Mouse (Mus musculus): ENCODE measurements around the gene Pnpla5. TPM values are rescaled to one million over a fixed set of nuclear protein-coding genes. Genes with fewer than 3 reads are reported as not detected.

Gene Pnpla5
- polyA plus RNA-seq, 1 experiment from 2014 or later, result not detected

GRCm38 (mm10) chr15:84080069-84080468, 42.9 kb downstream of the Pnpla5 start:
- no peak; the same call in 1 of the 2 replicates for ATAC-seq (ENCODE audit: low FRiP score, low TSS enrichment)

GRCm38 (mm10) chr15:84079519-84079918, 43.5 kb downstream of the Pnpla5 start:
- TF ChIP-seq CTCF (IDR thresholded peaks at IDR 0.05; ENCODE audit: low read depth) (no peak), EP300 (optimal IDR thresholded peaks at IDR 0.05) (no peak)
- H3K27me3 ChIP-seq (ENCODE audit: control insufficient read depth, insufficient read depth, low read length), result no peaks in the 10 kb centered on the region
- H3K4me2 ChIP-seq (replicated peaks; ENCODE audit: low read depth), result no peak overlapping the region
- ATAC-seq (ENCODE audit: low FRiP score, low TSS enrichment), result no peak
- H3K4me3 ChIP-seq (ENCODE audit: low read depth, low read length), result no peak overlapping the region
- no peak overlapping the region for H3K27ac ChIP-seq (replicated peaks)
- no peaks in the 10 kb centered on the region for H3K36me3 ChIP-seq (ENCODE audit: control insufficient read depth, insufficient read depth, low read length)
- 75% methylated on average over 2 of the region's 2 CpGs for WGBS
- no peak for DNase-seq (ENCODE audit: low spot score)
- no peak overlapping the region for H3K9ac ChIP-seq (ENCODE audit: low read length)
- no peaks in the 10 kb centered on the region for H3K4me1 ChIP-seq (replicated peaks; ENCODE audit: control insufficient read depth, insufficient read depth)
- no peaks in the 10 kb centered on the region for H3K9me3 ChIP-seq (ENCODE audit: control insufficient read depth, low read length)

More at GRCm38 (mm10) chr15:84080069-84080468, 42.9 kb downstream of the Pnpla5 start:
- Histone ChIP-seq H3K4me3 (ENCODE audit: low read depth, low read length) (no peak overlapping the region), H3K27ac (replicated peaks) (no peak overlapping the region), H3K4me1 (replicated peaks; ENCODE audit: control insufficient read depth, insufficient read depth) (no peaks in the 10 kb centered on the region), H3K36me3 (ENCODE audit: control insufficient read depth, insufficient read depth, low read length) (no peaks in the 10 kb centered on the region), H3K9ac (ENCODE audit: low read length) (no peak overlapping the region), H3K27me3 (ENCODE audit: control insufficient read depth, insufficient read depth, low read length) (no peaks in the 10 kb centered on the region), H3K4me2 (replicated peaks; ENCODE audit: low read depth) (no peak overlapping the region), H3K9me3 (ENCODE audit: control insufficient read depth, low read length) (no peaks in the 10 kb centered on the region)
- WGBS, result 40% methylated on average over 7 of the region's 7 CpGs
- no peak for TF ChIP-seq CTCF (IDR thresholded peaks at IDR 0.05; ENCODE audit: low read depth)
- TF ChIP-seq EP300 (optimal IDR thresholded peaks at IDR 0.05), result no peak
- no peak for DNase-seq (ENCODE audit: low spot score)

- H3K4me1 ChIP-seq (replicated peaks; ENCODE audit: control insufficient read depth, insufficient read depth), result no peaks in the 10 kb centered on the region
- no peaks in the 10 kb centered on the region for H3K9me3 ChIP-seq (ENCODE audit: control insufficient read depth, low read length)
- H3K36me3 ChIP-seq (ENCODE audit: control insufficient read depth, insufficient read depth, low read length), result no peaks in the 10 kb centered on the region
- H3K27me3 ChIP-seq (ENCODE audit: control insufficient read depth, insufficient read depth, low read length), result no peaks in the 10 kb centered on the region
- DNase-seq (ENCODE audit: low spot score) (no peak), ATAC-seq (ENCODE audit: low FRiP score, low TSS enrichment) (no peak)
- no peak overlapping the region for H3K4me2 ChIP-seq (replicated peaks; ENCODE audit: low read depth)
- TF ChIP-seq CTCF (IDR thresholded peaks at IDR 0.05; ENCODE audit: low read depth), result no peak
- TF ChIP-seq EP300 (optimal IDR thresholded peaks at IDR 0.05), result no peak
- H3K9ac ChIP-seq (ENCODE audit: low read length), result no peak overlapping the region
- H3K27ac ChIP-seq (replicated peaks), result no peak overlapping the region
- no peak overlapping the region for H3K4me3 ChIP-seq (ENCODE audit: low read depth, low read length)
- WGBS, result 72% methylated on average over 13 of the region's 13 CpGs
These were observed 44.3 kb downstream of the Pnpla5 start for GRCm38 (mm10) chr15:84078667-84079066.

- Histone ChIP-seq H3K9me3 (ENCODE audit: control insufficient read depth, low read length) (no peaks in the 10 kb centered on the region), H3K4me1 (replicated peaks; ENCODE audit: control insufficient read depth, insufficient read depth) (no peaks in the 10 kb centered on the region), H3K36me3 (ENCODE audit: control insufficient read depth, insufficient read depth, low read length) (no peaks in the 10 kb centered on the region), H3K27ac (replicated peaks) (no peak overlapping the region), H3K4me2 (replicated peaks; ENCODE audit: low read depth) (no peak overlapping the region), H3K9ac (ENCODE audit: low read length) (no peak overlapping the region), H3K4me3 (ENCODE audit: low read depth, low read length) (no peak overlapping the region), H3K27me3 (ENCODE audit: control insufficient read depth, insufficient read depth, low read length) (no peaks in the 10 kb centered on the region)
- WGBS, result 64% methylated on average over 17 of the region's 17 CpGs
- TF ChIP-seq EP300 (optimal IDR thresholded peaks at IDR 0.05) (no peak), CTCF (IDR thresholded peaks at IDR 0.05; ENCODE audit: low read depth) (peak; percentile 20; the same call in 1 of the 2 replicates)
- ATAC-seq (ENCODE audit: low FRiP score, low TSS enrichment), result no peak
- no peak for DNase-seq (ENCODE audit: low spot score)
These were observed 45.8 kb downstream of the Pnpla5 start for GRCm38 (mm10) chr15:84077151-84077550.

- TF ChIP-seq EP300 (optimal IDR thresholded peaks at IDR 0.05) (no peak), CTCF (IDR thresholded peaks at IDR 0.05; ENCODE audit: low read depth) (peak; percentile 36; the same call in 1 of the 2 replicates)
- Histone ChIP-seq H3K27ac (replicated peaks) (no peak overlapping the region), H3K4me1 (replicated peaks; ENCODE audit: control insufficient read depth, insufficient read depth) (no peaks in the 10 kb centered on the region), H3K36me3 (ENCODE audit: control insufficient read depth, insufficient read depth, low read length) (no peaks in the 10 kb centered on the region), H3K4me3 (ENCODE audit: low read depth, low read length) (no peak overlapping the region), H3K9ac (ENCODE audit: low read length) (no peak overlapping the region), H3K9me3 (ENCODE audit: control insufficient read depth, low read length) (no peaks in the 10 kb centered on the region), H3K27me3 (ENCODE audit: control insufficient read depth, insufficient read depth, low read length) (no peaks in the 10 kb centered on the region), H3K4me2 (replicated peaks; ENCODE audit: low read depth) (0 out of 2 replicates have a peak overlapping the region, but pooled peaks have one; percentile 1)
- DNase-seq (ENCODE audit: low spot score) (peak; percentile 35), ATAC-seq (ENCODE audit: low FRiP score, low TSS enrichment) (0 out of 2 replicates have a peak, but pooled peaks have one; percentile 11)
- WGBS, result 21% methylated on average over 17 of the region's 17 CpGs
These were observed 48.2 kb downstream of the Pnpla5 start for GRCm38 (mm10) chr15:84074705-84075185.

GRCm38 (mm10) chr15:84073911-84074704, 48.9 kb downstream of the Pnpla5 start:
- 16% methylated on average over 13 of the region's 15 CpGs for WGBS
- ATAC-seq (ENCODE audit: low FRiP score, low TSS enrichment), result no peak
- Histone ChIP-seq H3K4me3 (ENCODE audit: low read depth, low read length) (no peak overlapping the region), H3K27ac (replicated peaks) (no peak overlapping the region), H3K4me2 (replicated peaks; ENCODE audit: low read depth) (0 out of 2 replicates have a peak overlapping the region, but pooled peaks have one; percentile 1), H3K36me3 (ENCODE audit: control insufficient read depth, insufficient read depth, low read length) (no peaks in the 10 kb centered on the region), H3K4me1 (replicated peaks; ENCODE audit: control insufficient read depth, insufficient read depth) (no peaks in the 10 kb centered on the region), H3K9ac (ENCODE audit: low read length) (no peak overlapping the region), H3K9me3 (ENCODE audit: control insufficient read depth, low read length) (no peaks in the 10 kb centered on the region), H3K27me3 (ENCODE audit: control insufficient read depth, insufficient read depth, low read length) (no peaks in the 10 kb centered on the region)
- DNase-seq (ENCODE audit: low spot score), result peak; percentile 71
- TF ChIP-seq EP300 (optimal IDR thresholded peaks at IDR 0.05), result no peak
- peak; percentile 88 for TF ChIP-seq CTCF (IDR thresholded peaks at IDR 0.05; ENCODE audit: low read depth)
